Mouse (Mus musculus) left cerebral cortex, postnatal 4 days (tissue): ENCODE results near the gene Zfp951. TPM values are rescaled to one million over a fixed set of nuclear protein-coding genes. Genes with fewer than 3 reads are reported as not detected.
A peak's percentile ranks its signal among the peaks of the same experiment; 100 is the strongest.
"Not testable (repeated sequence)": the region's sequence is repeated elsewhere in the genome, so short reads cannot be mapped to it uniquely, and the experiment has no call there.

ENCODE experiments used
- DNase-seq: peaks from one replicate; pipeline ENCODE4 v3.0.0-alpha.2; 2022
- intact Hi-C: fragments of 180-260 bp; cut with DNase I; formaldehyde crosslinking; loops from one replicate; pipeline ENCODE4 v1.15.1; 2025
- total RNA-seq, 2 experiments: library from RNA; stranded (reverse); gene quantifications; 2 replicates each; pipeline ENCODE4 v1.2.3; 2021

The Zfp951 gene
- 1 to 10 TPM; 7.1 to 8.2 TPM for total RNA-seq

- intact Hi-C loops: not testable (repeated sequence)
- DNase-seq: peak; percentile 32
These were observed at the start of gene Zfp951 for GRCm38 (mm10) chr5:104859962-104860525. Zfp951 (minus strand) TSS chr5:104860070.

- intact Hi-C loops, DNase-seq: not testable (repeated sequence)
These were observed 46.7 kb upstream of the Zfp951 start for GRCm38 (mm10) chr5:104906556-104906955.

GRCm38 (mm10) chr5:104859045-104859961 is 567 bp downstream of the Zfp951 start:
- DNase-seq: peak; percentile 1
- intact Hi-C loops: not testable (repeated sequence)

- intact Hi-C loops, DNase-seq: not testable (repeated sequence)
These were observed 5.3 kb downstream of the Zfp951 start for GRCm38 (mm10) chr5:104854546-104854945.

GRCm38 (mm10) chr5:104833330-104833729 is 26.5 kb downstream of the Zfp951 start:
- no peak for DNase-seq
- intact Hi-C loops: no loop called here

- intact Hi-C loops: no loop called here
- DNase-seq: no peak
These were observed 30.3 kb downstream of the Zfp951 start for GRCm38 (mm10) chr5:104829611-104830010.

- intact Hi-C loops, DNase-seq: not testable (repeated sequence)
These were observed 89.7 kb downstream of the Zfp951 start for GRCm38 (mm10) chr5:104770138-104770537.

Other genes starting within 250 kb of the Zfp951 start
- gene Abcg3, start 122.6 kb upstream of the Zfp951 start, total RNA-seq: under 1 TPM in 1 of 2 experiments, not detected in 1; 0.20 TPM